Mouse (Mus musculus) kidney, adult 8-10 months (tissue): Measurements from ENCODE around the gene Anp32e.

Experiments
- DNase-seq, 2 experiments: peaks; one replicate each; pipeline ENCODE4 v3.0.0; 2022

The Anp32e gene

DNA sequence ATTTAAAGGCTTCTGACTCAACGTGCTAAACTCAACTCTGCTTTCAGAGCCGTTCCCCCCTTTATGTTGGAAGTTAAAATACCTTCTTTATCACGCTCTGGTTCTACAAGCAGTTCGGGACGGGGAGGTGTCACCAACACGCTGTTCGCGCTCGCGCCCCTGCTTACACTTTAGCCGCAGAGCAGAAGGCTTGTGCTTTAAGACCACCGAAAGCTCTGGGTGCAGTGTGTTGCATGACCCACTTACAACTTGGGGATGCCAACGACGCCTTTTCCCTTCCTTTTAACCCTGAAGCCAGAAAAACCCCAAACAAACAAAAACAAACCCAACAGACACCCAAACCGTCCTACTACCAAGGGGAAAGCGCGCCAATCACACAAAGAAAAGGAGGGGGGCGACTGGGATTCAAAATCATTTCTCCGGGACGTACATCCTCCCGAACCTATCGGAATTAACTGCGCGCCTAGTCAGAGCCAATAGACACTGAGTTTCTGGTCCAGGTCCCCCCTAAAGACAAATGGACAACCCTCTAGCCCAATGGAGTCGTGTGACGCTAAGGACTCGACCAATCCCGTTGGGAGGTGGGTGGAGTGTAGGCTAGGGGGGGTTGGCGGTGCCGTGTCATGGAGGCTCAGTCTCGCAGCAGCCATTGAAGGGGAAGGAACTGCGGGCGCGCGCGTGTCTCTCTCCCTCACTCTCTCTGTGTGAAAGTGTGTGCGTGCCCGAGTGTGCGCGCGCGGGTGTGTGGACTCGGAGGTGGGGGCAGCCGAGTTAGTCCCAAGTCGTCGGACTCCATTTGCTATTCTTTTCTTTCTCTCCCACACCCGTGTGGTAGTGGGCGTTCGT, at the start of gene Anp32e:
Anp32e (plus strand) TSS at position 589 of the 846 bp plus-strand sequence.
- DNase-seq, result peak; percentile 98

DNA sequence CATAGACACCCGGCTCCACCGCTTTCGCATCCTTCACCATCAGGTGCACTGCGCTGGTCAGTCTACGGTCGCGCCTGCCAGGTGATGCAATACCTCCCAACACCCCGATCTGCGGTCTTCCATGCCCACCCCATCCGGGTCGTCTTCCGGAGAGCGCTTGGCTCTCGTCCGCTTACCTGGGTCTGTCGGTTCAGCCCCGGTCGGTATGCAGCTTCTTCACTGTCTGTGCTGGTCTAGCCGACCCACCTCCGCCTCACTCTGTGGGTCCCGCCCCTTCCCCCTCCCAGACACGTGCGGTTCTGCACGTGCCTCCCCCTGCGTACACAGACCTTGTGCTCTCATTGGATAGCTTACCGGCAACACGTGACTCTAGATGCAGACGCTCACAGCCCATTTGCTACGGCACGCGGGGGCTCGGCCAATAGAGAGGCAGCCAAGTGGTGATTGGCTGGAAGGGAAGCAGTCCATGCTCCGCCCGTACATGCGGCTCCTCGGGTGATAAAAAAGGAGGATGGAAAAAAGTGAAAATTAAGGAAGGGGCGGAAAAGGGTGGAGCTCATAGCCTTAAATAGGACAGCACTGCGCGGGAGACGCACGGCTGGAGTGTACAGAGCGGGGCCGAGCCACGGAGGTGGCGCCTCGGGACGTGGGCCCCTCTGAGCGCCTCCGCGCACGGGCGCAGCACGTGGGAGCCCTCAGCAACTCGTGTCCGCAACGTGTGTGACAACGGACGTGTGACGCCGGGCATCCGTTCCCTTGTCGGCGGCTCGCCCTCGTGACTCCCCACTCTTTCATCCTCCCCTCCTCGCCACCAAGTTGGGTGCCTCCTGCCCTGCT, 46.8 kb upstream of the Anp32e start, which contains the start of gene Ciart:
Ciart (minus strand) TSS at position 273 of the 837 bp plus-strand sequence.
- DNase-seq, result peak; percentile 96 to 99

DNA sequence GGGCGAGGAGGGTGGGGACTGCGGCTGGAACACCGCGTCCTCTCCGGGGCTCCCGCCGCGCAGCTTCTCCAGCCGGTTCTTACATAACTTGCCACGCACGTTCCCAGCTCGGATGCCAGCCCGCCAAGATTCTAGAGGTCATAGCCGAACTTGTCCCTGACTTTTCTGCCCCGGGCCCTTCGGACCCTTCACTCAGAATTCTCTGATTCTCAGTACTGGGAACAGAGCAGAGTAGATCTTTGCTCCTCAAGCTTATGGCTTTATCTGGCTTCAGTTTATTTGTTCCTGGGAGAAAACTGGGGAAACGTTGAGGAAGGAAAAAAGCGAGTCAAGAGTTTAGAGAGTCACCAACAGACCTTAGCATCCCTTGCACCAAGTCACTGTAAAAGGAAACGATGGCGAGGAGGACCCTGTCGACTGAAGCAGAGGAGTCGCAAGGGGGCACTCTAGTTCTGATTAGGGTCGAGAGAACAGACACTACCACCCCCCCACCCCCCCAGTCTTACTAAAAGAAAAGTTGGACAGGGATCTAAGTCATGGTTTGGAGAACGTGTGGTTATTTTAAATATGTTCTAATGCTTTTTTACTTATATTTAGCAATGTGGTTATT, 46.1 kb upstream of the Anp32e start:
- peak; percentile 82 to 86 for DNase-seq

DNA sequence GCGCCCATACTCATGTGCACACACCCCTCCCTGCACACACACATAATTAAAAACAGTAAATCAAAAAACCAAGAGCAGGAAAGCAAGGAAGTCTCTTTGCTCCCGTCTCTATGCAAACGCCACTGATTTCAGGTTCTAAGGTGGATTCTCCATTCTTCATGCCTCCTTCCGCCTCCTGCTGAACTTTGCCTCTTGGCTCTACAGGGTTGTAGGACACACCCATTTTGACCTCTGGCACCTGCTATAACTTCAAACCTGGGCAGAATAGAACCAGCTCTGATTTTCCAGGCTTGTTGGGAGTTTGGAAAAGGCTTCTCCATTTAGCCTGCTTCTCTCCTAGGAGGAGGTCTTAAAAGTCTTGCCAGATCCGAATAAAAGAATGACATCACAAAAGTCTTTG, 44.6 kb upstream of the Anp32e start:
- peak; percentile 65 to 73 for DNase-seq

DNA sequence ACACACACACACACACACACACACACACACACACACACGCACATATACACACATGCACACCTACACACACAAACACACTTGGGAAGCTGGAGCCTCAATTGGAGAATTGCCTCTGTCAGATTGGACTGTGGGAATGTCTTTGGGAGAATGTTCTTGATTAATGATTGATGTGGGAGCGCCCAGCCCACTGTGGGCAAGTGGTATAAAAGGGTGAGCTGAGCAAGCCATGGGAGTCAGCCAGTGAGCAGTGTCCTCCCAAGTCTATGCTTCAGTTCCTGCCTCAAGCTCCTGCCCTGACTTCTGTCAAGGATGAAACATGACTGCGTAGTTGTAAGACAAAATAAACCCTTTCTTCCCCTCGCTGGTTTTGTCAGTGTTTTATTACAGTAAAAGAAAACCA, 41.5 kb upstream of the Anp32e start:
- DNase-seq, result peak; percentile 75 to 77

DNA sequence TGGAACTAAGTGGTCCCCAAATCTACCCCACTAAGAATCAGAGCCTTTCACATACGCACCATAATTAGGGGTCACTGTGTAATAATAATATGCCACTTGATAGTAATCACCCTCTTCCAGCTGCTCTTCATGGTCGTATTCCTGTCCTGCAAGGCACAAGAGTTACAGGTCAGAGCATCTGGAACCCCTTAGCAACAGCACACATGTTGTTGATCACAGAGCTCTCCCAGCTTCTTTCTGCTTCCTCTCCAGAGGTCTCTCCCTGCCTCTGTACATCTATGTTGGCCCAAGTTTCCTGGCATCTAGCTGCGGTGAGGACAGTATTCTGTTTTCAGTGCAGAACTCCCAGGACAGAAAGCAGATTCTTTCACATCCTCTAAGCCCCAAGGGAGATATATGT, 39.4 kb upstream of the Anp32e start:
- no peak for DNase-seq

- DNase-seq, result peak; percentile 14 to 32
Measured at GRCm38 (mm10) chr3:95891211-95892065, 37.6 kb upstream of the Anp32e start, which contains the start of gene BC028528. TSS of gene BC028528 (minus strand) at chr3:95892005.

DNA sequence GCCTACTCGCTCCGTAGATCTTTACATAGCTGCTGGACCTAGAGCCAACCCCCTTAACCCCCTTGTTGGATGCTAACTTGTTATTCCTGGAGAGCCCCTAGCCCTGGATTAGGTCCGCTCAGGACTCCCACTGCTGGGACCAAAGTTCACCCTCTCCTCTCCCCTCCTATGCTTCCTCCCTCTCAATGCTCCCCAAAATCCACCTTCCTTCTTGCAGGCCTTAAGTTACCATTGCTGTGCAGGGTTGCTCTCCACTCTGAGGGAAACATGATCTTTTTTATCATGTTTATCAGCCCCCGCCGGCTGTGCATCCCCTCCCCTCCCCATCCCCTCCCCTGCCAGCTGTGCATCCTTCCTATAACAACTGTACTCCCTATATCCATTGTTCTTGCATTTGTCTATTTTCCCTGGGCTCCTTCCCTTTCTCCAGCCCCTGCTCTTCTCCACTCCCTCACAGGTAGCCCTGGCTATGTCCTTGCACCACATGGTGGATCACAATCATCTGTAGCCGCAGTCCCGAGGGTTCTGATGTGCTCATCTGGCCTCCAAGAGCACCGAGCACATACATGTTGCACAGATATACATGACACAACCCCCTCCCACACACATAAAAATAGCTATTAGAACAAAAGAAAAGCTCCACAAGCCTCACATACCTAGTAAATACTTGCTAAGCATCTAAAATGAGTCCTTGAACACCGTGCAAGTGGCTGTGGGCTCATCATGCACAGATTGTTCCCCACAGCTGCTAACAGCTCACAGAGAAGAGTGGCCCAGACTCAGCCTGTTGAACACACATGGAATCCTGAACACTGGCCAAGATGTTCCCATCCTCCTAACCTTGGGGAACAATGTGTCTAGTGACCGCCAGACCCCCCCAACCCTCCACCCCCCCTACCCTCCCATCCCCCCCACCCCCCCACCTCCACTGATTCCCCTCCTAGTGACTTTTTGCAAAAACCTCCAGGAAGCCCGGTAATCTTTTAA, 36.7 kb upstream of the Anp32e start:
- DNase-seq, result peak; percentile 3 to 27

GRCm38 (mm10) chr3:95893126-95893525, 35.9 kb upstream of the Anp32e start:
- peak in 1 of 2 experiments; percentile 14 for DNase-seq

DNA sequence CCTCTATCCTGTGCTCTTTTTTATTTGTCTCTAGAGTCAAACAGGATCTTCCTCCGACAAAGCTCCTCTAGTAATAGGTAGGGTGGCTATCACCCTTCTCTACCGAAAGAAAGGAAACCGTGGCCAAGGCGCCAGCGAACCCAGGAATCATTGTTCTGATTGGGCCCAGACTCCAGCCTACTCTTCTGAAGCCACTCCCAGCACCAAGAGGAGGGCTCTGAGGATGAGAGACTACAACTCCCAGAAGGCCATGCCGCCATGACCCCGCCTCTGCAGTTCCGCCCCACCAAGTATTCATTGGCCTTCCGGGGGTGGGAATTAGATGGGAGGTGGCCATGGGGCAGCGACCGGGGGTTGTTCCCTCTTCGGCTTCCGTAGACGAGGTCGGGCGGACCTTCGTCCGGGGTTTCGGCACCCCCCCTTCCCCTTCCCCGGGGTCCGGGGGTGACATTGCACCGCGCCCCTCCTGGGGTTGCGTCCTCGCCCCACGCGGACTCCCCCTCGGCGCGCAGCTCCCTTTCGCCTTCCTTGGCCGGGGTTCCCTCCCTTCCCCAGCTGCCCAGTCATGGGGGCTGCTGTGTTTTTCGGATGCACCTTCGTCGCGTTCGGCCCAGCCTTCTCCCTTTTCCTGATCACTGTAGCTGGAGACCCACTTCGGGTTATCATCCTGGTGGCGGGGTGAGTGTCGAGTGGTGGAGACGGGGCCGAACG, 35.3 kb upstream of the Anp32e start, which contains the start of gene Aph1a:
Aph1a (plus strand) TSS at position 364 of the 711 bp plus-strand sequence.
- peak; percentile 97 to 99 for DNase-seq

- DNase-seq, result peak; percentile 82 to 87
Measured at GRCm38 (mm10) chr3:95894317-95895160, 34.5 kb upstream of the Anp32e start.

- DNase-seq, result peak in 1 of 2 experiments; percentile 8
Measured at GRCm38 (mm10) chr3:95895501-95895900, 33.5 kb upstream of the Anp32e start.

- no peak for DNase-seq
Measured at GRCm38 (mm10) chr3:95899800-95900524, 29.1 kb upstream of the Anp32e start.

GRCm38 (mm10) chr3:95901616-95902372, 27.3 kb upstream of the Anp32e start:
- DNase-seq, result peak; percentile 77 to 78

- DNase-seq, result peak in 1 of 2 experiments; percentile 13
Measured at GRCm38 (mm10) chr3:95902373-95902625, 26.7 kb upstream of the Anp32e start.

DNA sequence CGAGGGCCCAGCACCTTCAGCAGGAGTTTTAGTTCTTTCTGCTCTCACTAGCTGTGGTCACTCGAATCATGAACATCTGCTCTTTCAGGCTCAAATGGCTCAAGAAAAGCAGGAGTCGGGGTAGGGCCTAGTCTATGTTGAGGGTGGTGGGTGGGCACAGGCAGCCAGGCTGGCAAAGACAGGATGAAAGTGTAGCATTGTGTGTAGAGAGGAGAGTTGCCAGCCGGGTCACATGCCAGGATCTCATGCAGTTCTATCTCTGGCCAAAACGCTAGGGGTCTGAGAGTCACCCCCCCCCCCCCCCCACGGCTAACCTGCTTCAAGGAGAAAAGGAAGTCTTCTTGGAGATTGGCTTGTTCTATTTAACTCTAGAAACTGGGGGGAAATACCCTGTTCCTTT, 26.4 kb upstream of the Anp32e start:
- DNase-seq, result peak in 1 of 2 experiments; percentile 35

- DNase-seq, result peak; percentile 80 to 82
Measured at GRCm38 (mm10) chr3:95903753-95904502, 25.1 kb upstream of the Anp32e start.
